Mouse (Mus musculus) left cerebral cortex, adult 8-10 months (tissue): ENCODE data around the gene Krtap2-4. TPM values are rescaled to one million over a fixed set of nuclear protein-coding genes. Genes with fewer than 3 reads are reported as not detected.

Experiments
- DNase-seq, 2 experiments: peaks; one replicate each; pipeline ENCODE4 v3.0.0; 2022; ENCODE audit warnings: low spot score in 2 of 2
- total RNA-seq, 4 experiments: library from RNA; stranded (reverse); gene quantifications; 2 replicates each; pipeline ENCODE4 v1.2.4; 2022

Krtap2-4 gene
- total RNA-seq, 4 experiments from 2014 or later: not detected

- DNase-seq: no peak
These were observed 31.4 kb downstream of the Krtap2-4 start, which contains the start of gene Krtap1-4 for GRCm38 (mm10) chr11:99583245-99583704. Krtap1-4 (minus strand) TSS chr11:99583654.

DNA sequence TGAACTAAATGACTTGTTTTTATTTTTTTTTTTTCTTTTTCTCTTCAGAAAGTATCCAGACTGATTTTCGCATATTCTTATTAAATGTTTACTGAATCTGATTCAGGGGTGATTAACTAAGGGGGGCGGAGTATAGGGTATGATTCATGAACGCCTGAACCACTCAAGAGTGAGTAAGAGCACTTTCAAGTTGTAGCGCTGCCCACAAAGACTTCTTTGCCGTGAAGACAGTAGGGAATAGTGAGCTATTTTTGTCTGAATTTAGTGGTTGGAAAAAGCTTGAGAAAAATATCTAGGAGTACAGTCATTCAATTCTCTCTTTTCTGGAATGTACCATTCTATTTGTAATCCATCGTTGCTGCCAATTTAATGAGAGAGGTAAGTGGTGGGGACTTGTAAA is 33.1 kb downstream of the Krtap2-4 start:
- DNase-seq: peak in 1 of 2 experiments; percentile 15

- DNase-seq: no peak
These were observed 33.6 kb downstream of the Krtap2-4 start for GRCm38 (mm10) chr11:99581051-99581450.

- no peak for DNase-seq
These were observed 34.0 kb downstream of the Krtap2-4 start, which contains the start of gene Krtap1-5 for GRCm38 (mm10) chr11:99580636-99581035. Krtap1-5 (minus strand) TSS chr11:99581016.

DNA sequence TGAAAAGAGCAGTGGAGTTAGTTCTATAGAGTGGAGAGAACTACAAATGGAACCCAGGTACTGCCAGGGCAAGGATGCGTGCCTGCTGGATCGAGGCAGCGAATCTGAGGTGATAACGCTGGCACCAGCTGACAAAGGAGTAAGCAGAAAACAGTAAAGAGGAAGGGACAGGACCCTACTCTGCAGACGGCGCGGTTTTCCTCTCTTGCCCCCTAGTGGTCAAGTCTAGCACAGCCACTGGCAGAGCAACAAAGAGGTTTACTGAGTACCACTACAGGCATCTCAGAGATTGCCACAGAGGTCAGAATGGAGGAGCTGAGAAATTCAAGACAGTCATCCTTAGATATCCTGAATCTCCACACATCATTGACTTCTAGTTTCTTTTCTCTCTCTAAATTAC is 40.5 kb downstream of the Krtap2-4 start:
- DNase-seq: peak in 1 of 2 experiments; percentile 37

DNA sequence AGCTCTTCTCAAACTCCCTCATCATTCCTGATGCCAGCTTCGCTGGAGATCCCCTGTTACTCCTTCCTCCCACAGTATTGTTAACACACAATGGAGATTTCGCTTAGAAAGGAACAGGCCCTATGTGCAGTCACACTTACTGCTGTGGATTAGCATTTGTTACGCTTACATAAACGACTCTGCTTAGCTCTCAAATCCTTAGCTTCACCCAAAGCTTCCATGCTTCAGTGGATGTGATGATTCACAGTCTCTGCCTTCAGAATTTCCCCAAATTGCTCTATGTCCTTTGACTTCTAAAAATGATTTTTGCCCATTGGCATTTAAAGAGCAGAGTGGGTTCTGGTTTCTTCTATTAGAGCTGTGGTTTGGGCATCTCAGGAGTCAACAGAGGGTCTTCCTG is 41.5 kb downstream of the Krtap2-4 start:
- DNase-seq: no peak

DNA sequence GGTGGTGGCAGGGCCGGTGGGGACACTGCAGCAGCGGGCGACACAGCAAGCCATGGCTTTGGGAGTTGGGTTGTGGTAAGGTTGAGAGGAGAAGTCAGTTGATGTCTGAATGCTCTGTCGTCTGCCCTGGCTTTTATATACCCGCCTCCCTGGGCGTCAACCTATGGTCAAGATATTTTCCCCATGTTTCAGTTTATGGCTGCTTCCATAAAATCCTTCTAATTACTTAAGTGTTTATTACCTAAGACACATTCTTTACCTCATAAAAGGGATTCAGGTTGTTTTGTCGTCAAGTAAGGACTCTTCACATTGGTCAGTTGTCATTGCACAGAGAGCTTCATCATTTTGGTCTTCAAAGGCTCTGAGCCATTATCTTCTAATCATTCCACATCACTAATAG is 48.1 kb downstream of the Krtap2-4 start, which contains the start of gene Krtap3-1:
Krtap3-1 (minus strand) TSS at position 101 of the 400 bp plus-strand sequence.
- DNase-seq: no peak

Other genes with a start within 250 kb of the Krtap2-4 start
- under 1 TPM in 1 of 4 experiments, not detected in 3; 0.21 TPM for gene Krt28, start 239.9 kb downstream of the Krtap2-4 start, total RNA-seq
- 10 to 100 TPM; 11.4 to 13.8 (median 12.0) TPM for gene Krt10, start 225.5 kb downstream of the Krtap2-4 start, total RNA-seq
- gene Krt12, start 192.6 kb downstream of the Krtap2-4 start, total RNA-seq: 10 to 100 TPM in 1 of 4 experiments, 1 to 10 TPM in 3; 8.6 to 10.0 (median 9.5) TPM
- not detected for gene Krt20, start 176.7 kb downstream of the Krtap2-4 start, total RNA-seq
- gene Krt23, start 121.7 kb downstream of the Krtap2-4 start, total RNA-seq: not detected
- gene Krt39, start 93.5 kb downstream of the Krtap2-4 start, total RNA-seq: not detected
- gene Krt40, start 71.7 kb downstream of the Krtap2-4 start, total RNA-seq: not detected
- not detected for gene Krtap3-3, start 64.0 kb downstream of the Krtap2-4 start, total RNA-seq
- gene Krtap3-2, start 58.0 kb downstream of the Krtap2-4 start, total RNA-seq: not detected
- not detected for gene Gm11939, start 55.4 kb downstream of the Krtap2-4 start, total RNA-seq
- not detected for gene Krtap3-1, start 48.2 kb downstream of the Krtap2-4 start, total RNA-seq
- not detected for gene Krtap1-5, start 33.8 kb downstream of the Krtap2-4 start, total RNA-seq
- not detected for gene Krtap1-4, start 31.2 kb downstream of the Krtap2-4 start, total RNA-seq
- not detected for gene Krtap1-3, start 23.5 kb downstream of the Krtap2-4 start, total RNA-seq
- not detected for gene Krtap9-3, start 16.7 kb downstream of the Krtap2-4 start, total RNA-seq
- not detected for gene Gm11938, start 11.5 kb downstream of the Krtap2-4 start, total RNA-seq
- gene Gm11937, start 4.7 kb downstream of the Krtap2-4 start, total RNA-seq: not detected
- not detected for gene Gm11562, start 5.6 kb upstream of the Krtap2-4 start, total RNA-seq
- gene Krtap4-1, start 13.4 kb upstream of the Krtap2-4 start, total RNA-seq: not detected
- gene Krtap4-2, start 20.2 kb upstream of the Krtap2-4 start, total RNA-seq: not detected
- not detected for gene Krtap4-7, start 29.2 kb upstream of the Krtap2-4 start, total RNA-seq
- not detected for gene Gm11555, start 35.4 kb upstream of the Krtap2-4 start, total RNA-seq
- gene Gm11563, start 44.1 kb upstream of the Krtap2-4 start, total RNA-seq: not detected
- not detected for gene Krtap4-6, start 51.1 kb upstream of the Krtap2-4 start, total RNA-seq
- gene Gm14190, start 75.9 kb upstream of the Krtap2-4 start, total RNA-seq: not detected
- gene Gm14180, start 119.4 kb upstream of the Krtap2-4 start, total RNA-seq: not detected
- gene Gm11595, start 158.1 kb upstream of the Krtap2-4 start, total RNA-seq: not detected
- gene Krtap4-8, start 165.9 kb upstream of the Krtap2-4 start, total RNA-seq: not detected
- not detected for gene Krtap4-9, start 170.4 kb upstream of the Krtap2-4 start, total RNA-seq
- gene Gm11596, start 178.6 kb upstream of the Krtap2-4 start, total RNA-seq: not detected
- gene Gm11569, start 184.1 kb upstream of the Krtap2-4 start, total RNA-seq: not detected
- not detected for gene Gm11554, start 189.6 kb upstream of the Krtap2-4 start, total RNA-seq
- gene Krtap4-13, start 195.0 kb upstream of the Krtap2-4 start, total RNA-seq: not detected
- not detected for gene Gm11564, start 200.8 kb upstream of the Krtap2-4 start, total RNA-seq
- not detected for gene 2300003K06Rik, start 223.2 kb upstream of the Krtap2-4 start, total RNA-seq
- not detected for gene Krtap4-16, start 236.8 kb upstream of the Krtap2-4 start, total RNA-seq
- not detected for gene Gm11568, start 243.1 kb upstream of the Krtap2-4 start, total RNA-seq
- gene Gm11559, start 249.6 kb upstream of the Krtap2-4 start, total RNA-seq: not detected